Mouse (Mus musculus) megakaryocyte, embryonic 14.5 days (primary cell): ENCODE measurements around the gene Cpt2. TPM values are rescaled to one million over a fixed set of nuclear protein-coding genes. Genes with fewer than 3 reads are reported as not detected.

ENCODE experiments used
- H3K27me3 ChIP-seq: replicated peaks from 2 replicates; pipeline ENCODE3; 2012; ENCODE audit warnings: inconsistent platforms
- H3K36me3 ChIP-seq: replicated peaks from 2 replicates; pipeline ENCODE3; 2012; ENCODE audit warnings: low read length, inconsistent platforms, mixed read lengths
- H3K4me1 ChIP-seq: 2 replicates; pipeline ENCODE4 v1.6.1; 2012; ENCODE audit warnings: inconsistent platforms
- H3K4me3 ChIP-seq: replicated peaks from 2 replicates; pipeline ENCODE3; 2012; ENCODE audit warnings: moderate library complexity, mild to moderate bottlenecking, inconsistent platforms
- H3K9me3 ChIP-seq: 2 replicates; pipeline ENCODE4 v1.6.1; 2012; ENCODE audit warnings: inconsistent platforms
- FLI1 ChIP-seq: IDR thresholded peaks from 2 replicates; pipeline ENCODE4 v1.6.1; 2012; ENCODE audit warnings: low read length, inconsistent platforms, mixed read lengths
- GATA1 ChIP-seq: IDR thresholded peaks from 3 replicates; pipeline ENCODE4 v1.6.1; 2012; ENCODE audit warnings: mixed read lengths, low read length, inconsistent platforms, borderline replicate concordance
- polyA plus RNA-seq: library from polyadenylated mRNA; stranded (reverse); fragments of >175 nt; gene quantifications from 2 replicates; pipeline ENCODE4 v1.2.3, GENCODE M21; 2012; ENCODE audit warnings: low replicate concordance; ENCODE audit not compliant: insufficient read depth

Cpt2 gene
- polyA plus RNA-seq, 1 experiment: 74.4 TPM

DNA sequence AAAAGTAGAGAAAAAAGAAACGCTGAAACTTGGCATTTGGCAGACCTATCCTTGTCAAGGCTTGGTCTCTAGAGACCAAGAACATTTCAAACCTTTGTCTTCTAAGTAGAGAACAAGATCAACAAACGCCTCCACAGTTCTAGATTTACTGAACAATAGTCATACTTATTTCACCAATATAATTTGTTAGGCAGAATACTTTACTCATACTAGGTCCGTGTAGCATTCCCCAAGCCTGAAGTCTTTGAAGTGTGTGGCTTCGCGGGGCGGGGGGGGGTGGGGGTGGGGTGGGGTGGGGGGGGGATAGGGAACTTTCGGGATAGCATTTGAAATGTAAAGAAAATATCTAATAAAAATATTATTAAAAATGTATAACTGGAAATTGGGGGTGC lies 389 bp upstream of the Cpt2 start:
- H3K9me3 ChIP-seq: no peaks in the 10 kb centered on the region
- H3K4me3 ChIP-seq: peak overlapping the region; percentile 99
- H3K4me1 ChIP-seq: peaks cover 55% of the 10 kb centered on the region
- H3K27me3 ChIP-seq: peaks cover 2% of the 10 kb centered on the region
- H3K36me3 ChIP-seq: peaks cover 25% of the 10 kb centered on the region
- TF ChIP-seq GATA1 (no peak), FLI1 (no peak)

- Histone ChIP-seq H3K4me3 (peak overlapping the region; percentile 99), H3K27me3 (peaks cover 2% of the 10 kb centered on the region), H3K9me3 (no peaks in the 10 kb centered on the region), H3K4me1 (peaks cover 59% of the 10 kb centered on the region), H3K36me3 (peaks cover 39% of the 10 kb centered on the region)
- TF ChIP-seq GATA1 (no peak), FLI1 (no peak)
Observed at GRCm38 (mm10) chr4:107921952-107922351, 1.5 kb downstream of the Cpt2 start.

DNA sequence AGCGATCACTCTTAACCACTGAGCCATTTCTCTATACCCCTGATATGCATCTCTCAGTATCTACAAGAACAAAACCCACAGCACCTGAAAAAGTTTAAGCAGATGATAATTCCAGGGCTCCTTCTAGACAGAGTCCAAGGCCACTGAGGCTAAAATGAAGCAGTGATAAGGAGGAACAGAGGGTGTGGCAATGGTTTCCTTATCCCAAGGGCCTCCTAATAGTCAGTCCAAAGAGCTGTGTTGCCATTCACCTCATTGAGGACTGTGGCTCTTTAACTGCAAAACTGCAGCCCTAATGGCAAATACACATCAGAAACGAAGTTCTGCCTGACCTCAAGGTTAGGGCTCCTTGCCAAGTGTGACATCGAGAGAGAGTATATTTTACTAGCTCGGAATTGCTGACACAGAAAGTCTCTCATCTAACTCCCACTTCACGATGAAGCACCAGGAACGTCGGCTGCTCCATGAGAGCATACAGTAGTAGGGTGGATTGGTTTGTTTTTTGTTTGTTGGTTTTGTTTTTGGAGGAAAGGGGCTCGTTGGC lies 2.2 kb downstream of the Cpt2 start:
- peak overlapping the region; percentile 29 for H3K4me3 ChIP-seq
- TF ChIP-seq GATA1: no peak
- peaks cover 39% of the 10 kb centered on the region for H3K36me3 ChIP-seq

GRCm38 (mm10) chr4:107920336-107920735 lies 3.1 kb downstream of the Cpt2 start:
- TF ChIP-seq GATA1: no peak
- no peak for TF ChIP-seq FLI1
- peaks cover 43% of the 10 kb centered on the region for H3K36me3 ChIP-seq
- H3K9me3 ChIP-seq: no peaks in the 10 kb centered on the region
- no peaks in the 10 kb centered on the region for H3K27me3 ChIP-seq
- H3K4me3 ChIP-seq: no peak overlapping the region
- peaks cover 63% of the 10 kb centered on the region for H3K4me1 ChIP-seq

More for the DNA sequence above, 2.2 kb downstream of the Cpt2 start:
- no peaks in the 10 kb centered on the region for H3K9me3 ChIP-seq
- peaks cover 2% of the 10 kb centered on the region for H3K27me3 ChIP-seq
- H3K4me1 ChIP-seq: peaks cover 60% of the 10 kb centered on the region

GRCm38 (mm10) chr4:107910020-107910419 lies 13.4 kb downstream of the Cpt2 start:
- TF ChIP-seq FLI1 (no peak), GATA1 (no peak)
- no peaks in the 10 kb centered on the region for H3K27me3 ChIP-seq
- H3K4me3 ChIP-seq: no peak overlapping the region
- no peaks in the 10 kb centered on the region for H3K9me3 ChIP-seq
- H3K4me1 ChIP-seq: peaks cover 49% of the 10 kb centered on the region
- peaks cover 92% of the 10 kb centered on the region for H3K36me3 ChIP-seq

DNA sequence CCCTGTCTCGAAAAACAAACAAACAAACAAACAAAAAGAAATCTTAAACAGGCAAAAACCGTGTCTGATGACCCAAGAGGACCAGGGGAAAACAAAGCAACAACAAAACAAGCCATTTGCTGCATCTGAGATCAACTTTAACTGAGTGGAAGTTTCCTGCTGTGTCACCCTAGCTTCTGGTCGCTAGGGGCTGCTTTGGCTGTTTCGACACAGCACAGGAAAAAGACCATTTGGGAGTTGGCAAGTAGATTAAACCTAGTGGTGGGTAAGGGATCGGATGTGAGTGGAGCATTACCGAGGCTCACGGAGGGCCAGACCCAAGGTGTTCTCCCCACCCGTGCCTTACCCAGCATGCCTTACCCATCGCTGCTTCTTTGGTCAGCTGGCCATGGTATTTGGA lies 16.8 kb downstream of the Cpt2 start:
- Histone ChIP-seq H3K4me1 (peaks cover 78% of the 10 kb centered on the region), H3K36me3 (peaks cover 88% of the 10 kb centered on the region), H3K9me3 (no peaks in the 10 kb centered on the region), H3K4me3 (peak overlapping the region; percentile 69), H3K27me3 (no peaks in the 10 kb centered on the region)
- no peak for TF ChIP-seq FLI1
- TF ChIP-seq GATA1: no peak

GRCm38 (mm10) chr4:107904252-107904651 lies 19.2 kb downstream of the Cpt2 start:
- Histone ChIP-seq H3K4me1 (peaks cover 88% of the 10 kb centered on the region), H3K27me3 (no peaks in the 10 kb centered on the region), H3K36me3 (peaks cover 86% of the 10 kb centered on the region), H3K9me3 (no peaks in the 10 kb centered on the region), H3K4me3 (peak overlapping the region; percentile 83)
- peak; percentile 88; the same call in 2 of the 3 replicates for TF ChIP-seq GATA1
- no peak for TF ChIP-seq FLI1

GRCm38 (mm10) chr4:107900206-107900605 lies 23.2 kb downstream of the Cpt2 start:
- TF ChIP-seq GATA1 (no peak), FLI1 (no peak)
- Histone ChIP-seq H3K9me3 (no peaks in the 10 kb centered on the region), H3K4me1 (peaks cover 74% of the 10 kb centered on the region), H3K36me3 (peaks cover 93% of the 10 kb centered on the region), H3K27me3 (no peaks in the 10 kb centered on the region), H3K4me3 (no peak overlapping the region)

- TF ChIP-seq GATA1: no peak
- peaks cover 72% of the 10 kb centered on the region for H3K4me1 ChIP-seq
- H3K36me3 ChIP-seq: peaks cover 94% of the 10 kb centered on the region
- no peaks in the 10 kb centered on the region for H3K9me3 ChIP-seq
- H3K4me3 ChIP-seq: no peak overlapping the region
- no peaks in the 10 kb centered on the region for H3K27me3 ChIP-seq
Observed at GRCm38 (mm10) chr4:107899211-107899927, 24.0 kb downstream of the Cpt2 start.

DNA sequence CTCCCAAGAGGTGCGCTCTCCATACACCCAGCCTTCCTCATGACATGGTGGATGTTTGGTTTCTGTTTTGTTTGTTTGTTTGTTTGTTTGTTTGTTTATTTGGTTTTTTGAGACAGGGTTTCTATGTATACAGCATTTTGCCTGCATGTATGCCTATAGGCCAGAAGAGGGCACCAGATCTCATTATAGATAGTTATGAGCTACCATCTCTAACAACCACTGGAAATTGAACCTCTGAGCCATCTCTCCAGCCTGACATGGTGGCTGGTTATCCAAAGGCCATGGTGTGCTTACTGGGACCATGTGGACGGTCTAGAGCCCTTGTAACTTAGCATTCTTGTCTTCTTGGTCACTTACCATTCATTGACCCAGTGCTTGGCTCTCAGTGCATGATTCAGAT lies 30.7 kb downstream of the Cpt2 start:
- TF ChIP-seq FLI1: no peak
- TF ChIP-seq GATA1: no peak
- H3K9me3 ChIP-seq: no peaks in the 10 kb centered on the region
- peaks cover 69% of the 10 kb centered on the region for H3K36me3 ChIP-seq
- no peak overlapping the region for H3K4me3 ChIP-seq
- peaks cover 60% of the 10 kb centered on the region for H3K4me1 ChIP-seq
- H3K27me3 ChIP-seq: no peaks in the 10 kb centered on the region

- Histone ChIP-seq H3K4me1 (peaks cover 53% of the 10 kb centered on the region), H3K27me3 (no peaks in the 10 kb centered on the region), H3K9me3 (no peaks in the 10 kb centered on the region), H3K36me3 (peaks cover 69% of the 10 kb centered on the region), H3K4me3 (peak within 1 kb of the TSS; percentile 97)
- TF ChIP-seq FLI1: peak; percentile 64; the same call in 1 of the 2 replicates
- TF ChIP-seq GATA1: no peak
Observed at GRCm38 (mm10) chr4:107889731-107890432, 33.5 kb downstream of the Cpt2 start, which contains the start of gene 0610037L13Rik. Gene 0610037L13Rik (plus strand): TSS chr4:107889813.
